Mouse (Mus musculus): ENCODE measurements around the gene Stum.
A peak's percentile ranks its signal among the peaks of the same experiment; 100 is the strongest.

DNA sequence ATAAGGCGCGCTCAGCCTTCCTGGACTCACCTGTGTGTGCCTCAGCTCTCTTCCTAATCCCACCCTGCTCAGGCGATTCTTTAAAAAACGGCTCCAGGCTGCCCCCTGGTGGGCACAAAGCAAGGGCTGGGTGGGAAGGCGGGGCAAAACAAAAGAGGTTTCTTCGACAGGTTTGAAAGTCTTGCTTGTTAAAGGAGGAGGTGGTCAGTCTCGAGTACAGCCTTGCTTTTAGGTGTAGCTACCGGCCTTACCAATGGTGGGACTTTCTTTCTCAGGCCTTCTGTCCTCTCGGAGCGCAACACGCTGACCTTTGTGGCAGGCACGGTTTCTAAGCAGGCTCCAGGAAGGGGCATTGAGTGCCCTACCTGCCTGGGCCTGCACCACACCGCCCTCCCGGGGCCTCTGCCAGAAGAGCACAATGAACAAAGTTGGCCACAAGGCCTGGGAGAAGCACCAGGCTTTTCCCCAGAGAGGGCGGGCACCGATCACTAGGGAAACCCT lies 76.1 kb downstream of the Stum start:
- TF ChIP-seq CTCF (IDR thresholded peaks at IDR 0.05; ENCODE audit: low read depth, low read length) (0 out of 2 replicates have a peak, but pooled peaks have one; percentile 24), TAL1 (conservative IDR thresholded peaks at IDR 0.05; ENCODE audit: low read depth, low read length) (no peak), POLR2AphosphoS5 (IDR thresholded peaks at IDR 0.05; ENCODE audit: insufficient replicate concordance, low read depth, low read length) (no peak), GATA2 (IDR thresholded peaks at IDR 0.05; ENCODE audit: borderline replicate concordance, low read depth, low read length) (no peak)
